Mouse (Mus musculus): ENCODE results near the gene Adad2. TPM values are rescaled to one million over a fixed set of nuclear protein-coding genes. Genes with fewer than 3 reads are reported as not detected.

Adad2 gene
- total and polyA plus RNA-seq, 3 experiments, result not detected

- peak; percentile 64 for TF ChIP-seq NRF1 (IDR thresholded peaks at IDR 0.05; ENCODE audit: insufficient read depth, low read depth, low read length, poor library complexity, severe bottlenecking)
- TF ChIP-seq MAX (IDR thresholded peaks at IDR 0.05; ENCODE audit: low read length), result no peak
- TF ChIP-seq ZKSCAN1 (IDR thresholded peaks at IDR 0.05; ENCODE audit: low read depth, low read length), result no peak
- TF ChIP-seq POLR2AphosphoS5 (IDR thresholded peaks at IDR 0.05; ENCODE audit: borderline replicate concordance, low read depth, low read length), result no peak
- TF ChIP-seq TAL1 (IDR thresholded peaks at IDR 0.05; ENCODE audit: low read length), result peak; percentile 65
- no peak; the same call in 1 of the 2 replicates for TF ChIP-seq POLR2AphosphoS2 (IDR thresholded peaks at IDR 0.05; ENCODE audit: low read length)
- no peak for TF ChIP-seq SMC3 (IDR thresholded peaks at IDR 0.05; ENCODE audit: low read depth, low read length)
- TF ChIP-seq CHD2 (IDR thresholded peaks at IDR 0.05; ENCODE audit: low read length), result no peak
- TF ChIP-seq UBTF (IDR thresholded peaks at IDR 0.05; ENCODE audit: borderline replicate concordance, insufficient read depth, low read depth, low read length), result no peak
- TF ChIP-seq ZNF384 (IDR thresholded peaks at IDR 0.05; ENCODE audit: low read depth, low read length), result no peak
- no peak for TF ChIP-seq NELFE (IDR thresholded peaks at IDR 0.05; ENCODE audit: low read depth, low read length)
Measured at GRCm38 (mm10) chr8:119604398-119604803, 8.1 kb upstream of the Adad2 start (continued).

GRCm38 (mm10) chr8:119604996-119605395 lies 7.6 kb upstream of the Adad2 start, which contains the start of gene Taf1c:
Gene Taf1c, minus strand, starts transcription at chr8:119605222.
- Histone ChIP-seq H3K4me3 (ENCODE audit: control insufficient read depth in 1 of 2, insufficient read depth in 1 of 2, low read depth in 2 of 2, low read length in 2 of 2) (peak within 1 kb of the TSS; percentile 83 to 84), H3K27me3 (ENCODE audit: control insufficient read depth in 1 of 2, insufficient read depth in 2 of 2, low read length in 2 of 2) (no peaks in the 10 kb centered on the region), H3K9ac (ENCODE audit: control insufficient read depth, low read depth, low read length, poor library complexity, severe bottlenecking) (peak within 1 kb of the TSS; percentile 78), H3K27ac (ENCODE audit: control insufficient read depth, low read depth, low read length) (peak within 1 kb of the TSS; percentile 76), H3K4me1 (ENCODE audit: control insufficient read depth in 1 of 2, insufficient read depth in 2 of 2, low read length in 2 of 2) (peaks cover 2 to 18% of the 10 kb centered on the region in 2 experiments; a peak in 3 of 4 replicates), H3K79me2 (ENCODE audit: control insufficient read depth, insufficient read depth, low read length, poor library complexity) (peaks cover 16% of the 10 kb centered on the region), H3K9me3 (replicated peaks; ENCODE audit: insufficient read depth, low read length) (no peaks in the 10 kb centered on the region), H3K36me3 (ENCODE audit: control insufficient read depth in 1 of 2, insufficient read depth in 2 of 2, low read length in 2 of 2) (peaks cover 0 to 6% of the 10 kb centered on the region in 2 experiments; a peak in 1 of 4 replicates)
- peak; percentile 97 for DNase-seq (ENCODE audit: low read depth, low spot score)
- TF ChIP-seq KAT2A (conservative IDR thresholded peaks at IDR 0.05; ENCODE audit: low read depth, low read length), result peak; percentile 54; the same call in 1 of the 2 replicates
- TF ChIP-seq JUND (IDR thresholded peaks at IDR 0.05; ENCODE audit: low read depth, low read length), result no peak
- TF ChIP-seq E2F4 (IDR thresholded peaks at IDR 0.05; ENCODE audit: borderline replicate concordance, low read depth, low read length), result no peak
- TF ChIP-seq CHD2 (IDR thresholded peaks at IDR 0.05; ENCODE audit: low read length), result no peak
- peak; percentile 98 for TF ChIP-seq MXI1 (IDR thresholded peaks at IDR 0.05; ENCODE audit: low read depth, low read length)
- TF ChIP-seq NRF1 (IDR thresholded peaks at IDR 0.05; ENCODE audit: insufficient read depth, low read depth, low read length, poor library complexity, severe bottlenecking), result no peak
- peak; percentile 83 for TF ChIP-seq RAD21 (IDR thresholded peaks at IDR 0.05; ENCODE audit: low read depth, low read length)
- peak; percentile 51; the same call in 1 of the 2 replicates for TF ChIP-seq BHLHE40 (IDR thresholded peaks at IDR 0.05; ENCODE audit: borderline replicate concordance, low read depth, low read length)
- TF ChIP-seq MAZ (IDR thresholded peaks at IDR 0.05; ENCODE audit: low read depth, low read length), result peak; percentile 37; the same call in 1 of the 2 replicates
- peak; percentile 75; the same call in 1 of the 2 replicates for TF ChIP-seq ZMIZ1 (IDR thresholded peaks at IDR 0.05; ENCODE audit: low read depth, low read length)
- peak; percentile 89; the same call in 1 of the 2 replicates for TF ChIP-seq TBP (IDR thresholded peaks at IDR 0.05; ENCODE audit: low read depth, low read length)
- TF ChIP-seq MYB (IDR thresholded peaks at IDR 0.05; ENCODE audit: low read depth, low read length), result peak; percentile 64
- TF ChIP-seq MAFK (IDR thresholded peaks at IDR 0.05; ENCODE audit: borderline replicate concordance, low read depth, low read length), result no peak
- peak; percentile 88 for TF ChIP-seq HCFC1 (IDR thresholded peaks at IDR 0.05; ENCODE audit: low read depth, low read length)
- peak; percentile 83 for TF ChIP-seq SMC3 (IDR thresholded peaks at IDR 0.05; ENCODE audit: low read depth, low read length)
- TF ChIP-seq ZC3H11A (IDR thresholded peaks at IDR 0.05; ENCODE audit: low read depth, low read length), result peak; percentile 69
- TF ChIP-seq USF2 (IDR thresholded peaks at IDR 0.05; ENCODE audit: borderline replicate concordance in 1 of 2, insufficient read depth in 1 of 2, low read depth in 1 of 2, low read length in 2 of 2), result 0 out of 4 replicates have a peak, but pooled peaks of 1 of the 2 experiments have one; percentile 43
- peak; percentile 88 for TF ChIP-seq POLR2AphosphoS2 (IDR thresholded peaks at IDR 0.05; ENCODE audit: low read length)
- no peak for TF ChIP-seq MEF2A (IDR thresholded peaks at IDR 0.05; ENCODE audit: extremely low read depth, insufficient replicate concordance, low read depth, low read length, poor library complexity, severe bottlenecking)
- TF ChIP-seq CTCF (IDR thresholded peaks at IDR 0.05 in 2 of 3, conservative IDR thresholded peaks at IDR 0.05 in 1 of 3; ENCODE audit: control insufficient read depth in 1 of 3, insufficient read depth in 1 of 3, low read depth in 2 of 3, low read length in 3 of 3, poor library complexity in 1 of 3, severe bottlenecking in 1 of 3), result peak; percentile 60 to 95 (median 83)
- TF ChIP-seq CHD1 (IDR thresholded peaks at IDR 0.05; ENCODE audit: low read depth, low read length), result no peak
- TF ChIP-seq ETS1 (IDR thresholded peaks at IDR 0.05; ENCODE audit: low read depth, low read length), result peak; percentile 55; the same call in 1 of the 2 replicates
- peak; percentile 93 for TF ChIP-seq ELF1 (IDR thresholded peaks at IDR 0.05; ENCODE audit: low read depth, low read length)
- no peak for TF ChIP-seq UBTF (IDR thresholded peaks at IDR 0.05; ENCODE audit: borderline replicate concordance, insufficient read depth, low read depth, low read length)
- no peak for TF ChIP-seq TAL1 (IDR thresholded peaks at IDR 0.05; ENCODE audit: low read length)
- TF ChIP-seq TCF12 (IDR thresholded peaks at IDR 0.05; ENCODE audit: low read depth, low read length), result peak; percentile 68
- no peak for TF ChIP-seq ZKSCAN1 (IDR thresholded peaks at IDR 0.05; ENCODE audit: low read depth, low read length)
- peak; percentile 100 for TF ChIP-seq MYC (IDR thresholded peaks at IDR 0.05; ENCODE audit: low read depth, low read length)
- TF ChIP-seq GATA1 (IDR thresholded peaks at IDR 0.05; ENCODE audit: low read depth, low read length), result no peak

Data from MEL (cell line).